Mouse (Mus musculus): ENCODE data around the gene Pet117. TPM values are rescaled to one million over a fixed set of nuclear protein-coding genes. Genes with fewer than 3 reads are reported as not detected.
"Not testable (repeated sequence)": the region's sequence is repeated elsewhere in the genome, so short reads cannot be mapped to it uniquely, and the experiment has no call there.

Pet117 gene
- 0.81 TPM in 1 of 2 replicates, not detected in the other for polyA plus RNA-seq (2016; fragmentation: Nextera tagmentation; extraction: Ambion mirVana)

DNA sequence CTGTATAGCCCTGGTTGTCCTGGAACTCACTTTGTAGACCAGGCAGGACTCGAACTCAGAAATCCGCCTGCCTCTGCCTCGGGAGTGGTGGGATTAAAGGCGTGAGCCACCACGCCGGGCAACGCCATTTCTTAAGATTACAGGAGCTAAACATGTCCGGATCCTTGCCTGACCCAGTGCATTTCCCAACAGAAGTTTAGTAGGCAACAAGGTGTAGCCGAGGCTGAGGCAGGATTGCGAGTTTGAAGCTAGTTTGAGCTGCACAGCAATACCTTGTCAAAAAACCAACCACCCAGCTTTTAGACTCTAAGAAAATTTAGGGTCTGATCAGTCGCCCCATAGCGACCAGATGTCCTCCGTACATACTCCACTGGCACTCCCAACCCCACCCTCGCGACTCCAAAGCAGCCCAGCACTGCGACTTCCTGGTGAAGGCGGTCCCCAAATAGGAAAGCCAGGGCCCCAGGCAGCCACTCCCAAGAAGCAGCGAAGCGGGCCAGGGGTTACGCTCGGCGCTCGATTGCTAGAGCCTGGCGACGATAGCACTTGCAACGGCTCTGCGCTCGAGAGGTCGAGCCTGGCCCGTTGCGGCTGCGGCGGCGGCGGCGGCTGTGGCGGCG is at the start of gene Pet117, which contains the start of gene Kat14:
Gene Pet117, plus strand, starts transcription at position 597 of the 620 bp plus-strand sequence.
Gene Kat14, plus strand, starts transcription at position 584 of the 620 bp plus-strand sequence.
- Histone ChIP-seq H3K4me1 (peaks cover 19% of the 10 kb centered on the region), H3K9me3 (no peaks in the 10 kb centered on the region), H3K27me3 (ENCODE audit: poor library complexity, severe bottlenecking) (no peaks in the 10 kb centered on the region), H3K27ac (peak within 1 kb of the TSS; percentile 99), H3K36me3 (replicated peaks) (peaks cover 16% of the 10 kb centered on the region), H3K4me3 (peak within 1 kb of the TSS; percentile 89)
- DNase-seq (ENCODE audit: extremely low spot score, low spot score): peak; percentile 96
- 7% methylated on average over 38 of the region's 38 CpGs for WGBS

DNA sequence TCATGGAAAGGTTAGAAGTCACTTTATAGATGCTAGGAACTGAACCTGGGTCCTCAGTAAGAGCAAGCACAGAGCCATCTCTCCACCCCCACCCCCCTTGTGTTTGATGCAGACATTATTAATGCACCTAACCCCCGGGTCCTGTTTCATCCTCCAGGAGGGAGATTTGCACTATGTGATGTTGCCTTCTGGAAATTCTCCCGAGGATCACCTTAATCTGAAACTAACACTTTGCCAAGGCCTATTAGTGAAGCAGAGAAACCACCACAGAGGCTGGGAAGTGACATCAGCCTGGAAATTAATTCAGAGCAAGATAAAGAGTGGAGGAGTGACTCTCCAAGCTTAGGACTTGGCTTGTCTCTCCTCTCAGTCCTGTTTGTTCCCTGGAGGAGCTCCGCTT is 44.6 kb upstream of the Pet117 start:
- Histone ChIP-seq H3K27me3 (ENCODE audit: poor library complexity, severe bottlenecking) (peaks cover 25% of the 10 kb centered on the region), H3K4me1 (peaks cover under 1% of the 10 kb centered on the region; the same call in 1 of the 2 replicates), H3K27ac (no peak overlapping the region), H3K4me3 (no peak overlapping the region), H3K9me3 (no peaks in the 10 kb centered on the region), H3K36me3 (replicated peaks) (no peaks in the 10 kb centered on the region)
- DNase-seq (ENCODE audit: extremely low spot score, low spot score): no peak
- WGBS: 84% methylated on average over 3 of the region's 3 CpGs

DNA sequence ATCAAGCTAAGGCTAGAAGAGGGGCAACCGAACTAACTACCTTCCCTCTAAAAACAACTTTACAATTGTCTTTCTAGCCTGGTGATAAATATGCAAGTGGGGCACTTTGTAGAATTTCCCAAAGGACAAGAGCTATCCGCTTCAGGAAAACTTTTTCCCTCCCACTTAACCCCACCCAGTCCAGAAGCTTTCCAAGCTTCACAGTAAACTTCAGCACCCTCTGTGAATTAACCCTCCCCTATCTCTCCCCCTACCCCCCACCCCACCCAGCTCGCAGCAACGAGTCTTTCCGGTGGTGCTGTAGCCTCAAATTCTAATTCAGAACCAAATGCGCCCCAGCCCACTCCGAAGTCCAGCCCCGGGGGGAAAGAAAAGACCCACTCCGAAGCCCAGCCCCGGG is 39.3 kb upstream of the Pet117 start:
- H3K36me3 ChIP-seq (replicated peaks): no peaks in the 10 kb centered on the region
- H3K27ac ChIP-seq: no peak overlapping the region
- DNase-seq (ENCODE audit: extremely low spot score, low spot score): no peak
- peak overlapping the region; percentile 25 for H3K4me3 ChIP-seq
- H3K4me1 ChIP-seq: peaks cover 40% of the 10 kb centered on the region
- no peaks in the 10 kb centered on the region for H3K9me3 ChIP-seq
- H3K27me3 ChIP-seq (ENCODE audit: poor library complexity, severe bottlenecking): peaks cover 78% of the 10 kb centered on the region
- WGBS: 4% methylated on average over 10 of the region's 10 CpGs

DNA sequence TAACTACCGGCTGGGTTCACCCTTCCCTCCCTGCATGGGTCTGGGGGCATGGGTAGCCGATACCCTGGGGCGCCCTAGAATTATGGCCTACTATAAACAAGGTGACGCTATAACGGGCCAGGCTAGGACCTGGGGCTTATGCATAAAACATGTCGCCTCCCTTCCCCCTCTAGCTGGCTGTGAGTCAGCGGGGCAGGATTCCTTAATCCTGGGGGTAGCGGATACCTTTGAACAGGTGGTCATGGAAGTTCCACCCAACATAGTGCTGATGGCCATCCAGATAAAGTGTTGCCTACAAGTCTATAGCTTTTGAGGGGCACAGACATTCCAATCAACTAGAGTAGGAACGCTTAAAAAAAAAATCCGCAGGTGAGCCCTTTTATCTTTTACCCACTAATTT is 38.9 kb upstream of the Pet117 start:
- peaks cover 40% of the 10 kb centered on the region for H3K4me1 ChIP-seq
- H3K27me3 ChIP-seq (ENCODE audit: poor library complexity, severe bottlenecking): peaks cover 82% of the 10 kb centered on the region
- no peaks in the 10 kb centered on the region for H3K36me3 ChIP-seq (replicated peaks)
- no peak overlapping the region for H3K27ac ChIP-seq
- 3% methylated on average over 10 of the region's 10 CpGs for WGBS
- DNase-seq (ENCODE audit: extremely low spot score, low spot score): no peak
- peak overlapping the region; percentile 25 for H3K4me3 ChIP-seq
- no peaks in the 10 kb centered on the region for H3K9me3 ChIP-seq

- no peak overlapping the region for H3K27ac ChIP-seq
- H3K27me3 ChIP-seq (ENCODE audit: poor library complexity, severe bottlenecking): peaks cover 88% of the 10 kb centered on the region
- no peaks in the 10 kb centered on the region for H3K9me3 ChIP-seq
- H3K36me3 ChIP-seq (replicated peaks): no peaks in the 10 kb centered on the region
- under 1% methylated on average over 41 of the region's 41 CpGs for WGBS
- peaks cover 40% of the 10 kb centered on the region for H3K4me1 ChIP-seq
- peak overlapping the region; percentile 55 for H3K4me3 ChIP-seq
- peak; percentile 31 for DNase-seq (ENCODE audit: extremely low spot score, low spot score)
Measured at GRCm38 (mm10) chr2:144330352-144330959, 38.3 kb upstream of the Pet117 start.

DNA sequence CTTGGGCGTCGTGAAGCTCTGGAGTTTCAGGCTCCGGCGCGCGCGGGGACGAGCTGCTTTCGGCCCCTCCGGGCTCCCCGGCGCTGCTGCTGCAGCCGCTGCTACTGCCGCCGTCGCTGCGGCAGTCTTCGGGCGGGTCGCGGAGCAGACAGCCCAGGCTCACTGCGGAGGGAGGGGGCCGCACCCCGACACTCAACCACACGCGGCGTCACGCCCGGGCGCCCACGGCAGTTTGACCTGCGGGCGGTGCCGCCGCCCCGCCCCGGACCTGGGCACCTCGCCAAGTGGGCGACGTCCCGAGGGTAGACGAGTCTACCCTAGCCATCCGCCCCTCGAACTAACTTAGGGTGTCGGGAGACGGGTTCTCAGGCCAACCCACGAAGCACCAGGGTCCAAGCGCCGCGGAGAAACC is 37.8 kb upstream of the Pet117 start:
- peaks cover 40% of the 10 kb centered on the region for H3K4me1 ChIP-seq
- peak; percentile 42 for DNase-seq (ENCODE audit: extremely low spot score, low spot score)
- WGBS: under 1% methylated on average over 50 of the region's 50 CpGs
- H3K4me3 ChIP-seq: peak overlapping the region; percentile 55
- H3K9me3 ChIP-seq: no peaks in the 10 kb centered on the region
- peaks cover 91% of the 10 kb centered on the region for H3K27me3 ChIP-seq (ENCODE audit: poor library complexity, severe bottlenecking)
- H3K36me3 ChIP-seq (replicated peaks): no peaks in the 10 kb centered on the region
- H3K27ac ChIP-seq: no peak overlapping the region

DNA sequence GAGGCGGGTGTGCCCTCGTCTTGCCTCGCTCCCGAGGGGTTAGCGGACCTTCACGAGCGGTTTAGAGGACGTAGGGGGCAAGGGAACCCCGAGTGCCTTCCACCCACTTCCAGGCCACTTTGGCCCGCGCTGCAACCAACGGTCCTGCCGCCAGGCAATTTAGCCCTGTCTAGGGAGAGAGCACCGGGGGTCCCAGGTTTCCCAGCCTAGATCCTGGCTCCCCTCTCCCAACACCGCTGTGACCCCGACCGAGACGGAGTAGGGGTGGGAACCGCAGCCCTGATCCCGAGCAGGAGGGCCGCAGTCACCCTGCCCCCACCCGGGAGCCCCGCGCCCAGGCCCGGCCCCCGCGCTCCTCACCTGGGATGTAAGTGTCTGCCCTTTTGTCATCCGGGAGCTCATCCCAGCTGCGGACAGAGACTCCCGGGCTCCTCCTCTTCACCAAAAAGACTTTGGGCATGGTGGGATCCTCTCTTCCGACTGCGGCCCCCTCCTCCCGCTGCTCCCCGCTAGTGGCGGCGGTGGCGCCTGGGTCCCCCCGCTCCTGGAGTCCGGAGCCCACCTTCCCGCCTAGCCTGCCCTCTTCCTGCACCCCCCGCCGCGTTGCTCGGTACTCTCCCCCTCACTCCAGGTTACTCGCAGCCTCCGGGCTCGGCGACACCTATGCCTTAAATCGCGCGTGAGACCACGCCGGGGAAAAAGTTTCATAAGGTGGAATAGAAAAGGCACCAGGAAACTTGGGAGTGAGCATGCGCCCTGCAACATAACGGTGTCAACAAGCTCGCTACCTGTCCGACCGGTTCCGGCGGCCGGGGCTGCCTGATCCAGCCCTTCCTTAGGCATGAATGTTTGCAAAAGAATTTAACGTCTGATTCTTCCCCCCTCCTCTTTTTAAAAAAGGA is 37.1 kb upstream of the Pet117 start, which contains the start of gene Ovol2:
Gene Ovol2, minus strand, starts transcription at position 746 of the 902 bp plus-strand sequence.
- WGBS: under 1% methylated on average over 62 of the region's 62 CpGs
- Histone ChIP-seq H3K36me3 (replicated peaks) (no peaks in the 10 kb centered on the region), H3K9me3 (no peaks in the 10 kb centered on the region), H3K27me3 (ENCODE audit: poor library complexity, severe bottlenecking) (peaks cover 89% of the 10 kb centered on the region), H3K4me1 (peaks cover 40% of the 10 kb centered on the region), H3K27ac (no peak within 1 kb of the TSS), H3K4me3 (peak within 1 kb of the TSS; percentile 55)
- DNase-seq (ENCODE audit: extremely low spot score, low spot score): peak; percentile 41

GRCm38 (mm10) chr2:144332486-144332885 is 36.3 kb upstream of the Pet117 start:
- H3K36me3 ChIP-seq (replicated peaks): no peaks in the 10 kb centered on the region
- H3K4me3 ChIP-seq: peak overlapping the region; percentile 55
- no peak for DNase-seq (ENCODE audit: extremely low spot score, low spot score)
- peaks cover 88% of the 10 kb centered on the region for H3K27me3 ChIP-seq (ENCODE audit: poor library complexity, severe bottlenecking)
- H3K4me1 ChIP-seq: peaks cover 40% of the 10 kb centered on the region
- H3K27ac ChIP-seq: no peak overlapping the region
- 5% methylated on average over 9 of the region's 9 CpGs for WGBS
- H3K9me3 ChIP-seq: no peaks in the 10 kb centered on the region

DNA sequence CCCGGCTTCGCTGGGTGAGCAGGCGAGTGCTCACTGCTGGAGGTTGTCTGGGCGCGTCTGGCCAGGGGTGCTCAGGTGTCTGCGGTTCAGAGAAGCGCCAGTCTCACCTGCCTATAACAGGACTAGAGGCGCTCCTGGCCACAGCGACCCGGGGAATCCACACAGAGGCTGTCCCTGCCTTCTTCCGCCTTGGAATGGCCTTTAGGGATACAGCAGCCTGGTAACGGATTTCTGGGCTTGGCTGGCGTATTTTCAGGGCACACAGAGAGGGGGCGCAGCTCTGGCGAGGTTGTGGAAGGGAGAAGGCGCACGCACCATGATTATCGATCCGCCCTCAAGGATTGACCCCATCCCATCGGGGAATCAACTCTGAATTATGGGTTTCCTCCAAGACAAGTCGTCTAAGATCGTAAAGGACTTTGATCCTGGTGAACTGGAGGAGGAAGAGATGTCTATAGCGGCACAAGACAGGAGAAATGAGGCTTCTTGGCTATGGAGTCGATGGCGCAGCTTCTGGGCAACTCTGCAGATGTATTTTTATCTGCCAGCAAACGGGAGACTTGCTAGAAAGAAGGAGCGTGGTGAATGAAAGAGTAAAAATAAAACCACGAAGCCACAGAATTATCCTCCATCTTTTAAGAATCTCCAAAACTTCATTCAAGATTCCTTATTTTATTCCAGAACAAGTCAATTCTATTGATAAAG is 35.5 kb upstream of the Pet117 start:
- H3K27me3 ChIP-seq (ENCODE audit: poor library complexity, severe bottlenecking): peaks cover 80% of the 10 kb centered on the region
- peaks cover 40% of the 10 kb centered on the region for H3K4me1 ChIP-seq
- no peaks in the 10 kb centered on the region for H3K9me3 ChIP-seq
- H3K36me3 ChIP-seq (replicated peaks): no peaks in the 10 kb centered on the region
- H3K4me3 ChIP-seq: peak overlapping the region; percentile 55
- DNase-seq (ENCODE audit: extremely low spot score, low spot score): peak; percentile 51
- no peak overlapping the region for H3K27ac ChIP-seq
- 8% methylated on average over 28 of the region's 28 CpGs for WGBS

GRCm38 (mm10) chr2:144337230-144337629 is 31.6 kb upstream of the Pet117 start:
- Histone ChIP-seq H3K4me1 (peaks cover 11% of the 10 kb centered on the region), H3K4me3 (no peak overlapping the region), H3K36me3 (replicated peaks) (no peaks in the 10 kb centered on the region), H3K9me3 (no peaks in the 10 kb centered on the region), H3K27me3 (ENCODE audit: poor library complexity, severe bottlenecking) (peaks cover 40% of the 10 kb centered on the region), H3K27ac (no peak overlapping the region)
- no peak for DNase-seq (ENCODE audit: extremely low spot score, low spot score)
- WGBS: 70% methylated on average over 3 of the region's 3 CpGs

- Histone ChIP-seq H3K9me3 (no peaks in the 10 kb centered on the region), H3K4me3 (no peak overlapping the region), H3K27me3 (ENCODE audit: poor library complexity, severe bottlenecking) (peaks cover 35% of the 10 kb centered on the region), H3K36me3 (replicated peaks) (no peaks in the 10 kb centered on the region), H3K4me1 (peaks cover 6% of the 10 kb centered on the region), H3K27ac (no peak overlapping the region)
- no peak for DNase-seq (ENCODE audit: extremely low spot score, low spot score)
- 83% methylated on average over 8 of the region's 8 CpGs for WGBS
Measured at GRCm38 (mm10) chr2:144337701-144338100, 31.1 kb upstream of the Pet117 start.

- 78% methylated on average over 6 of the region's 6 CpGs for WGBS
- not testable (repeated sequence) for H3K9me3 ChIP-seq; H3K36me3 ChIP-seq (replicated peaks); DNase-seq (ENCODE audit: extremely low spot score, low spot score); H3K27ac ChIP-seq; H3K4me1 ChIP-seq; H3K4me3 ChIP-seq
- peaks cover 31% of the 10 kb centered on the region for H3K27me3 ChIP-seq (ENCODE audit: poor library complexity, severe bottlenecking)
Measured at GRCm38 (mm10) chr2:144338149-144338548, 30.6 kb upstream of the Pet117 start.

Data from forebrain, embryonic 10.5 days (tissue).